Mouse (Mus musculus) lung, adult 2 months (tissue): ENCODE results near the gene C1qtnf6.

ENCODE experiments used
- CTCF ChIP-seq: fragments of 200-500 bp; IDR thresholded peaks from 2 replicates; pipeline ENCODE4 v1.5.1; 2011; ENCODE audit warnings: mild to moderate bottlenecking, low read length, control low read depth; ENCODE audit not compliant: insufficient read depth
- POLR2A ChIP-seq: fragments of 200-500 bp; IDR thresholded peaks from 2 replicates; pipeline ENCODE4 v1.6.1; 2011; ENCODE audit warnings: low read depth, mild to moderate bottlenecking, control low read depth, low read length, borderline replicate concordance; ENCODE audit errors: extremely low read depth

DNA sequence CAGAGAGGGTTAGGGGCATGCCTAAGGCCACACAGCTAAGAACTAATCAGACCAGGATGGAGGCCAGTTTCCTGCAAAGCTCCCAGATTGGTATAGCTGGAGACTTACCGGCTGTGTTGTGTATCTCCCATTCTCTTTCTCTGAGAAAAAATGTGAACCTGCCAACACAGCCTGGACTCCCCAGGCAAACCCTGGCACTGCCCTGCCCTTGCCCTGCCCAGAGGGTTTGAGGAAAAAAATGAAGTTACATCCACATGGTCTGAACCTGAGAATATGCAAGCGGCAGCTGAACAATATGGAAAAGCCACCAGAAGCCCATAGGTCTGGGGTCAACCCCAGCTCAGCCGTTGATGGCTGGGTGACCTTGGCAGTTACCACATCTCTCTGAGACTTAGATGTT, 42.0 kb downstream of the C1qtnf6 start:
- no peak for TF ChIP-seq CTCF
- TF ChIP-seq POLR2A, result no peak
